Mouse (Mus musculus): ENCODE results near the gene Lingo1.

Gene Lingo1

GRCm38 (mm10) chr9:56776881-56777801, 19.1 kb downstream of the Lingo1 start:
- no peak for DNase-seq (ENCODE audit: low spot score in 2 of 2)

- DNase-seq (ENCODE audit: low spot score in 2 of 2), result no peak
These were observed 20.9 kb downstream of the Lingo1 start for GRCm38 (mm10) chr9:56775161-56775934.

GRCm38 (mm10) chr9:56774231-56774630, 22.0 kb downstream of the Lingo1 start:
- peak in 1 of 2 experiments; percentile 4 for DNase-seq (ENCODE audit: low spot score in 2 of 2)

GRCm38 (mm10) chr9:56773666-56774065, 22.6 kb downstream of the Lingo1 start:
- no peak for DNase-seq (ENCODE audit: low spot score in 2 of 2)

GRCm38 (mm10) chr9:56767653-56768136, 28.6 kb downstream of the Lingo1 start:
- DNase-seq (ENCODE audit: low spot score in 2 of 2), result no peak

GRCm38 (mm10) chr9:56766629-56767357, 29.5 kb downstream of the Lingo1 start:
- DNase-seq (ENCODE audit: low spot score in 2 of 2), result no peak

GRCm38 (mm10) chr9:56762106-56762562, 34.1 kb downstream of the Lingo1 start:
- DNase-seq (ENCODE audit: low spot score in 2 of 2), result no peak

- DNase-seq (ENCODE audit: low spot score in 2 of 2), result no peak
These were observed 38.5 kb downstream of the Lingo1 start for GRCm38 (mm10) chr9:56757791-56758190.

- no peak for DNase-seq (ENCODE audit: low spot score in 2 of 2)
These were observed 41.1 kb downstream of the Lingo1 start for GRCm38 (mm10) chr9:56755119-56755518.

GRCm38 (mm10) chr9:56753386-56753785, 42.9 kb downstream of the Lingo1 start:
- no peak for DNase-seq (ENCODE audit: low spot score in 2 of 2)

- no peak for DNase-seq (ENCODE audit: low spot score in 2 of 2)
These were observed 48.2 kb downstream of the Lingo1 start for GRCm38 (mm10) chr9:56748056-56748455.

GRCm38 (mm10) chr9:56746926-56747294, 49.4 kb downstream of the Lingo1 start:
- no peak for DNase-seq (ENCODE audit: low spot score in 2 of 2)

GRCm38 (mm10) chr9:56746195-56746925, 49.9 kb downstream of the Lingo1 start:
- no peak for DNase-seq (ENCODE audit: low spot score in 2 of 2)

- DNase-seq (ENCODE audit: low spot score in 2 of 2), result peak; percentile 11 to 12
These were observed 51.9 kb downstream of the Lingo1 start for GRCm38 (mm10) chr9:56744369-56744768.

- DNase-seq (ENCODE audit: low spot score in 2 of 2), result no peak
These were observed 57.0 kb downstream of the Lingo1 start for GRCm38 (mm10) chr9:56739181-56739737.

GRCm38 (mm10) chr9:56738261-56739171, 57.8 kb downstream of the Lingo1 start:
- DNase-seq (ENCODE audit: low spot score in 2 of 2), result no peak

- DNase-seq (ENCODE audit: low spot score in 2 of 2), result no peak
These were observed 61.9 kb downstream of the Lingo1 start for GRCm38 (mm10) chr9:56734398-56734797.

GRCm38 (mm10) chr9:56730997-56731396, 65.3 kb downstream of the Lingo1 start:
- no peak for DNase-seq (ENCODE audit: low spot score in 2 of 2)

GRCm38 (mm10) chr9:56729145-56729544, 67.1 kb downstream of the Lingo1 start:
- no peak for DNase-seq (ENCODE audit: low spot score in 2 of 2)

All from spleen, postnatal 36 days (tissue).